Mouse (Mus musculus): ENCODE data around the gene Ppp6r2. TPM values are rescaled to one million over a fixed set of nuclear protein-coding genes. Genes with fewer than 3 reads are reported as not detected.

The Ppp6r2 gene
- total RNA-seq, 2 experiments from 2014 or later: 46.6 to 48.3 TPM

DNA sequence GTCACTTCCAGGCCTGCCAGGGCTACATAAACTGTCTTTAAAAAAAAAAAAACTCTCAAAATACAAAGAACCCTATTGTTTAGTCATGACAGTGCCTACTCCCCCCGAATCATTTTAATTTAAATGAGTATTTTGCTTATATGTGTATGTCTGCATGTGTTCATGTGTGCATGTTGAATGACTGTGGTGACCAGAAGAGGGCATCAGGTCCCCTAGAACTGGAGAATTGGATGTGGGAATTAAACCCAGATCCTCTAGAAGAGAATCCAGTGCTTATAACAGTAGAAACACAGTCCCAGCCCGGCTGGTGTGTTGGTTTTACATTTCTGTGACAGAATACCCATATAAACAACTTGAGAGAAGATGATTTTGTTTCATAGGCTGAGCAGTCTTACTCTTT is 29.7 kb downstream of the Ppp6r2 start:
- DNase-seq (ENCODE audit: low spot score in 2 of 2): no peak

- no peak for DNase-seq (ENCODE audit: low spot score in 2 of 2)
Observed at GRCm38 (mm10) chr15:89249063-89249462, 37.7 kb downstream of the Ppp6r2 start.

DNA sequence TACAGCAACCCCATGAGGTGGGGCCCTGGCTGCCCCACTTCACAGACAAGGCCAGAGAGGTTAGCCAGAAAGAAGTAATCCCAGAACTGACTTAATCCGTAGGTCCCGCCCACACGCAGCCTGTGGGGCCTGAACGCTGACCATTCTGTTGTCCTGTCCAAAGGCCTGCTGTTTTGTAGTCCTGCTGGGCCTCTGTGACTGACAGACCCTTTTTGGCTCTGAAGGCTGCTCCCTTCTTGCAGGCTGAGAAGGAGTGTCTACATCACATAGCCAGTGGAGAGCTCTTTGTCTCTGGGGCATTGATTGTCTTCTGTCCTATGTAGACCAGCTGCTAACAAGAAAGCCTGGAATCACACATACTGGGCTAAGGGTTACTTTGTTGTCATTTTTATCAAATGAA is 44.0 kb downstream of the Ppp6r2 start:
- no peak for DNase-seq (ENCODE audit: low spot score in 2 of 2)

GRCm38 (mm10) chr15:89258997-89259396 is 47.6 kb downstream of the Ppp6r2 start:
- no peak for DNase-seq (ENCODE audit: low spot score in 2 of 2)

DNA sequence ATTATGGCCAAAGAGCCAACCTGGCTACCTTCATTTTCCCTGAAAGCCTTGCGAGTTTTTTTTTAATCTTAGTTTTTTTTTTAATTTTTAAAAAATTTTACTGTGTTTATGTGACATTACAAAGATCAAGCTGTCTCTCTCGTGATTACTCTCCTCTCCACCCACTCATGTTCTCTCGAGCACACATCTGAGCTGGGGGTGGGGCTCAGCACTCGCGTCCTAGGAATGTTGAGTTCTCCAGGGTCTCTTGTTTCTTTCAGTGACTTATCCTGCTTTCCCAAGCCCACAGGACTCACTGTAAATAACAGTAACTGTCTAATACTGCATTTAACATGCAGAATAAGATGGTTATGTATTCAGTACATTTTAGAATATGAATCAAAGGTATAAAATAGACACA is 53.1 kb downstream of the Ppp6r2 start:
- DNase-seq (ENCODE audit: low spot score in 2 of 2): no peak

- no peak for DNase-seq (ENCODE audit: low spot score in 2 of 2)
Observed at GRCm38 (mm10) chr15:89275497-89275896, 64.1 kb downstream of the Ppp6r2 start.

DNA sequence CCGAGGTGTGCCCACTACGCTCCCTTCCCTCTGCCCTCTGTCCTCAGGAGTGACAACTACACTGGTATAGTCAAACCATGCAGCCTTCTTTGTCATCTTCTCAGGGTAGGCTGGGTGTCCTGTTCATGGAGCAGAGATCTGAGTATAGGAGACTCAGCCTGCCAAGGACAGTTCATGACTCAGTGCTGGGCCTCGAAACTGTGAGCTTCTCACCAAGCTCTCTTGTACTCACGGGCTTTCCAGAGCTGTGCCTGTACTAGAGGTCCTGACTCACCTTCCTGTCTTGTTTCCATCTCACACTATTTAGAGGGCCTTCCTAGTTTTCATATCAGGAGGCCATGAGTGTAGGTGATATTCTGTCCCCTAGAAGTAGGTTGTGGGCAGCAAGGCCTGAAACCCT is 66.0 kb downstream of the Ppp6r2 start:
- DNase-seq (ENCODE audit: low spot score in 2 of 2): no peak

- no peak for DNase-seq (ENCODE audit: low spot score in 2 of 2)
Observed at GRCm38 (mm10) chr15:89282546-89282945, 71.2 kb downstream of the Ppp6r2 start.

DNA sequence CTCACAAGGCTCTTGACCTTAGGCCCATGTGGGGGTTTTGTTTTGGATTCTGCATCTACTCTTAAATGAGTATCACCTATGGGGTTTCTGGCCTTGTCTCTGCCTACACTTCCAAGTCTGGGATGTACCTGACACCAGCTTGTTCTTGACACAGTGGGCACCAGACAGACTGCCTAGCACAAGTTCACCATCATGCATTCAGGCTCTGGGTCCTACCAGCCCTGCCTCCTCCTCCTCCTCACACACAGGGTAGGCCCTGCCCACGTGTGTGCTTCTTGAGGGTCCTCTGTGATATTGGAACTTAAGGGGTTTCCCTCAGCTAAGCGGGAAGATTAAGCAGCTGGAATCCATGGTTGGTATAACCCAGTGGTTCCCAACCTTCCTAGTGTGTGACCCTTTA is 72.7 kb downstream of the Ppp6r2 start:
- DNase-seq (ENCODE audit: low spot score in 2 of 2): no peak

DNA sequence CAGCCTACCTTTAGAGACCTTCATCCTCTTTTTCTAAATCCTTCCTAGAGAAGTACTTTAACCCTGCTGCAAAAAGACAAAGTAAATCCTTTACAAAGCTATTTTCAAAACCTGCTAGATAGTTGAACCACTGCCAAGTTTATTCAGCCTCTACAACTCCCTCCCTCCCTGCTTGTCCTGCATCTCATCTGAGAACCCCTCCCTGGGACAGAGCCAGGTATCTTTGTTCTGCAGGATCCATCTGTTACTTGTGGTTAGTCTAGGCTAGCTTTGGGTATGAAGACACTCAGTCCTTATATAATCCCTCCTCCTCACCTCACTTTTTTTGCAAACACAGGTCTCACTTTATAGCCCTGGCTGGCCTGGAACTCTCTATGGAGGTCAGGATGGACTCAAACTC is 73.7 kb downstream of the Ppp6r2 start:
- DNase-seq (ENCODE audit: low spot score in 2 of 2): no peak

DNA sequence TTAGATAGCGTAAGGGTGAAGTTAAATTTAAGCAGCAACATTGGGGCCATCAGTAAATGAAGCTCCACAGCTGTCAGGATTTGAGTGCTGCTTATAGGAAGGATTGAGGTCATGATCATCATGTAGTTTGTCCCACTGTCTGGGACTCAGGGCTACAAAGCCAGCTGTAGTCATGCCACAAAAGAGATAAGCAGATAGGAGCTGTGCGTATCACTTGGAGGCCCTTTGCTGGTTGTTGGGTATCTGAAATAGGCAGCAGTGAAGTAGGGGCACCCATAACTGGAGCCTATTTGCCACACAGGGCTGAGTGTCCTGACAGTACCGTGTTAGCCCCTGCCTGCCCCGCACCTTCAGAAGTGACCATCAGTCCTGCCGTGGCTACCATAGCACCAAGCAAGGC is 74.1 kb downstream of the Ppp6r2 start:
- DNase-seq (ENCODE audit: low spot score in 2 of 2): no peak

- no peak for DNase-seq (ENCODE audit: low spot score in 2 of 2)
Observed at GRCm38 (mm10) chr15:89286114-89286513, 74.8 kb downstream of the Ppp6r2 start.

- DNase-seq (ENCODE audit: low spot score in 2 of 2): no peak
Observed at GRCm38 (mm10) chr15:89286582-89286981, 75.2 kb downstream of the Ppp6r2 start.

DNA sequence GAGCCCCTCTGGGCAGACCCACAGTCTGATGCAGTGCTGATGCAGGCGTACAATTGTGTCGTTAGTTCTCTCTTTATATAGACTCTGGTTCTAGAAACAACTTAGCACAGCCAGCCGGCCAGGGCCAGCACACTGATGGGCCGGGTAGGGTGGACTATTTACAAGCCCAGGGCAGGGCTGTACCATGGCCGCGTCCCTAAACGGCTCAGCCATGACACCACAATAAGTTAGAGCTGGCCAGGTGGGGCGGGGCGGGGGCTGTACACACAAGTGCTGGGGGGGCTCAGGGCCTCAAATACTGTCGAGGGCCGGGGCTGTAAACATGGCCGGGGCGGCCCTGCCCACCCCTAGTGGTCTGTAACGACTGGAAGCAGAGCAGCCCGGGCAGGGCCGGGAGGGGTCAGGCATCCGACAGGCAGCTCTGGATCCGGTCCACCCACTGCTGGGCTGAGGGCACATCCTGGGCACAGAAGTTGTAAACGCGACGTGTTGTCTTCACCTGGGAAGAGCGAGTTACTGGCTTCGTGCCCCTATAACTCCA is 76.9 kb downstream of the Ppp6r2 start:
- no peak for DNase-seq (ENCODE audit: low spot score in 2 of 2)

GRCm38 (mm10) chr15:89289455-89289854 is 78.1 kb downstream of the Ppp6r2 start:
- no peak for DNase-seq (ENCODE audit: low spot score in 2 of 2)

- no peak for DNase-seq (ENCODE audit: low spot score in 2 of 2)
Observed at GRCm38 (mm10) chr15:89291521-89291920, 80.2 kb downstream of the Ppp6r2 start.

DNA sequence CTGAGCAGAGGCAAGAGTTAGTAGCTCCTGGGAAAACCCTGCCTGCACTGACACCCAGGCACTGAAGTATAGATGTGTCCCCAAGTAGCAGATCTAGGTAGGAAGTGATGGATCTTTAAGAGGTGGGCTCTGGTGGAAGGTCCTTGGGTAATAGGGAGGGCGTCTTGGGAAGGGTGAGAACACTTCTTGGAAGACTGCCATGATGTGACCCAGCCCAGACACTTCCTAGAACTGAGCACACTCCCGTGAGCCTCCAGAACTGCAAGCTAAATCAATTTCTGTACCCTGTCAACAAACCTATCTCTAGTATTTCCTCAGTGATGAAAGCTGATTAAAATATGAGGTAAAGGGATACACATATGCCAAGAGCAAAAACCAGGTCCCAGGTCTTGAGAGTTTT is 81.4 kb downstream of the Ppp6r2 start:
- no peak for DNase-seq (ENCODE audit: low spot score in 2 of 2)

GRCm38 (mm10) chr15:89293778-89294177 is 82.4 kb downstream of the Ppp6r2 start:
- no peak for DNase-seq (ENCODE audit: low spot score in 2 of 2)

GRCm38 (mm10) chr15:89295580-89296165 is 84.3 kb downstream of the Ppp6r2 start:
- no peak for DNase-seq (ENCODE audit: low spot score in 2 of 2)

GRCm38 (mm10) chr15:89296465-89296864 is 85.1 kb downstream of the Ppp6r2 start:
- no peak for DNase-seq (ENCODE audit: low spot score in 2 of 2)

DNA sequence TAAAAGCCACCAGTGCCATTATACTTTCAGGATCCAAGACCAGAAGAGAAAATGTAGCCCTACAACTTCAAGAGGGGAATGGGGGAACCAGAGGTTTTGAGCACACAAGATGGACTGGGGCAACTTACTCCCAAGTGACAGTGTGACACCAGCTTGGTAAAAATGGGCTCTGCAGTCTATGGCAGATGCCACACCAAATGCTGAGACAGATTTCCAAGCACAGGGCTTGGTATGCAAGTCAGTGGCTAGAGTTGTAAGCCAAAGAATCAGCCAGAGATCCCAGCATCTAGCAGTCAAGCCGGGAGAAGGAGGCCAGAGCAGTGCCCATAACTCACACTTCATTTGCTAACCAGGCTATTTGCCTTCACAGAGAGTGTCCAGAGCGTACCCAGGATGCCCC is 86.3 kb downstream of the Ppp6r2 start:
- no peak for DNase-seq (ENCODE audit: low spot score in 2 of 2)

- DNase-seq (ENCODE audit: low spot score in 2 of 2): no peak
Observed at GRCm38 (mm10) chr15:89300180-89300579, 88.8 kb downstream of the Ppp6r2 start.

- no peak for DNase-seq (ENCODE audit: low spot score in 2 of 2)
Observed at GRCm38 (mm10) chr15:89300600-89300999, 89.2 kb downstream of the Ppp6r2 start.

All from adrenal gland, adult 18-20 months (tissue).